8 mouse cellular contexts compared by ENCODE assay signal in the genomic region with DNA sequence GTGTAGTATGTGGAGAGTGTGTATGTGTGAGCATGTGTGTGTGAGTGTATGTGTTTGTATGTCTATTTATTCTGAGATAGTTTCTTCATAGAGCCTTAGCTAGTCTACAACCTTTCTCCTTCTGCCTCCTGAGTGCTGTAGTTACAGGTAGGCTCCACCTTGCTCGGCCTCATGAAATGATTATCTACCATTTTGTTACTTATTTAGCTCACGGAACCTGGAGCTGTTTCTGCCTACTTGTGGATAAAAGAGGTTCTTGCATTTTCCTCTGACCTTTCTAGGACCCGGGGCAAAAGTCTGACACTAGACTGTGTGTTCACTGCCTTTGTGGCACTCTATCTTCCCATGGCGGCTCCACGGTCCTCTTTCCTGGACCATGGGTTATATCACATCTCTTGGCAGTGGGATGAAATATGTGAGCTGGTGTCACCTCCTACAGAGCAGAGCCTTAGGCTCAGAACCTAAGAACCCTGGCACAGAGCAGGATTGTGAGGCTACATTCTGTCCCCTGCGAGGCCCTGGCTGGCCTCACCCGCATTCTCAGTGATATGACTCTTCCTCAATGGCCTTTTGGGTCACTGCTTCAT. TPM values are rescaled to one million over a fixed set of nuclear protein-coding genes. Genes with fewer than 3 reads are reported as not detected.
DNase-seq lines count a peak whose midpoint lies in the region; ATAC-seq lines count a peak whose summit lies in the region.

A gene (plus strand): TSS at position 537 of the 587 bp plus-strand sequence.

- peak; percentile 53 for DNase-seq in kidney, adult 9 months
- DNase-seq in kidney, postnatal 4 days = no peak
- DNase-seq in adrenal gland, postnatal 14 days = no peak
- DNase-seq in gastrocnemius, postnatal 25 days = no peak
- no peak for DNase-seq in spleen, adult 18-20 months
- no peak for DNase-seq in right cerebral cortex, postnatal 14 days

- H3K9ac ChIP-seq in intestine, embryonic 16.5 days (ENCODE audit: low read depth, low read length) = no peak within 1 kb of the TSS

- H3K4me3 ChIP-seq in intestine, embryonic 16.5 days (ENCODE audit: low read length) = no peak within 1 kb of the TSS

- H3K4me2 ChIP-seq in intestine, embryonic 16.5 days (ENCODE audit: low read depth, low read length) = no peak within 1 kb of the TSS

- whole genome bisulfite sequencing in intestine, embryonic 16.5 days = 90% methylated on average over 7 of the region's 7 CpGs

- H3K36me3 ChIP-seq in intestine, embryonic 16.5 days (ENCODE audit: control insufficient read depth, insufficient read depth, low read length) = no peaks in the 10 kb centered on the region

- H3K4me1 ChIP-seq in intestine, embryonic 16.5 days (ENCODE audit: control insufficient read depth, insufficient read depth, low read length) = peaks cover 6% of the 10 kb centered on the region; the same call in 1 of the 2 replicates

- no peaks in the 10 kb centered on the region for H3K27me3 ChIP-seq in intestine, embryonic 16.5 days (replicated peaks; ENCODE audit: control insufficient read depth, insufficient read depth, low read length)

- ATAC-seq in intestine, embryonic 16.5 days = no peak
- ATAC-seq in megakaryocyte-erythroid progenitor cell, adult 5-6 weeks (replicated peaks; ENCODE audit: low FRiP score, low TSS enrichment, poor library complexity, severe bottlenecking) = no peak

- no peaks in the 10 kb centered on the region for H3K9me3 ChIP-seq in intestine, embryonic 16.5 days (ENCODE audit: control insufficient read depth, low read length)

- H3K27ac ChIP-seq in intestine, embryonic 16.5 days (ENCODE audit: low read length) = no peak within 1 kb of the TSS

RNA-seq across cellular contexts. Expression of the gene that starts here (rescaled TPM):
- 123 and 128 TPM in 2 replicates for total RNA-seq in adrenal gland, postnatal 14 days (2021)
- total RNA-seq in gastrocnemius, postnatal 25 days (2021) = 10 to 100 TPM; 36.0 to 43.5 TPM
- 111 and 142 TPM in 2 replicates for polyA plus RNA-seq in intestine, embryonic 16.5 days (2015; fragmentation: Nextera tagmentation; extraction: Ambion mirVana)
- 29.3 and 44.6 TPM in 2 replicates for total RNA-seq in megakaryocyte-erythroid progenitor cell, adult 5-6 weeks (2014; fragmentation: Nextera tagmentation)
- 11.2 and 17.9 TPM in 2 replicates for total RNA-seq in megakaryocyte-erythroid progenitor cell, adult 5-6 weeks (2017)
